Mouse (Mus musculus) embryo, embryonic 10.5 days (tissue): ENCODE measurements around the gene Pik3r6.

Experiments used
- DNase-seq: peaks from one replicate; pipeline ENCODE4 v3.0.0-alpha.2; 2015; ENCODE audit warnings: low spot score

Pik3r6 gene

GRCm38 (mm10) chr11:68536026-68536425 lies 33.2 kb downstream of the Pik3r6 start:
- no peak for DNase-seq

- peak; percentile 63 for DNase-seq
These were observed 33.6 kb downstream of the Pik3r6 start for GRCm38 (mm10) chr11:68536465-68536864.

- DNase-seq: no peak
These were observed 36.8 kb downstream of the Pik3r6 start for GRCm38 (mm10) chr11:68539621-68540020.

- DNase-seq: peak; percentile 64
These were observed 41.7 kb downstream of the Pik3r6 start for GRCm38 (mm10) chr11:68544554-68544953.

- DNase-seq: no peak
These were observed 42.4 kb downstream of the Pik3r6 start for GRCm38 (mm10) chr11:68545172-68545571.

- DNase-seq: no peak
These were observed 42.9 kb downstream of the Pik3r6 start for GRCm38 (mm10) chr11:68545682-68546222.

- no peak for DNase-seq
These were observed 44.7 kb downstream of the Pik3r6 start for GRCm38 (mm10) chr11:68547484-68547883.

- no peak for DNase-seq
These were observed 46.8 kb downstream of the Pik3r6 start for GRCm38 (mm10) chr11:68549597-68549996.

GRCm38 (mm10) chr11:68550358-68550757 lies 47.5 kb downstream of the Pik3r6 start:
- no peak for DNase-seq

GRCm38 (mm10) chr11:68553981-68554471 lies 51.2 kb downstream of the Pik3r6 start:
- DNase-seq: peak; percentile 53

- DNase-seq: no peak
These were observed 53.2 kb downstream of the Pik3r6 start, which contains the start of gene Mfsd6l for GRCm38 (mm10) chr11:68555918-68556584. TSS of gene Mfsd6l (plus strand) at chr11:68556186.

- DNase-seq: no peak
These were observed 56.7 kb downstream of the Pik3r6 start for GRCm38 (mm10) chr11:68559546-68559945.

- DNase-seq: no peak
These were observed 59.4 kb downstream of the Pik3r6 start for GRCm38 (mm10) chr11:68561957-68562950.

GRCm38 (mm10) chr11:68564356-68565031 lies 61.7 kb downstream of the Pik3r6 start:
- no peak for DNase-seq

GRCm38 (mm10) chr11:68565032-68565429 lies 62.2 kb downstream of the Pik3r6 start:
- DNase-seq: no peak

- peak; percentile 92 for DNase-seq
These were observed 63.7 kb downstream of the Pik3r6 start for GRCm38 (mm10) chr11:68566447-68567059.

- DNase-seq: no peak
These were observed 68.0 kb downstream of the Pik3r6 start for GRCm38 (mm10) chr11:68570861-68571260.

- DNase-seq: no peak
These were observed 74.3 kb downstream of the Pik3r6 start for GRCm38 (mm10) chr11:68577076-68577475.

GRCm38 (mm10) chr11:68579462-68579881 lies 76.7 kb downstream of the Pik3r6 start:
- DNase-seq: peak; percentile 51

GRCm38 (mm10) chr11:68580566-68580965 lies 77.7 kb downstream of the Pik3r6 start:
- no peak for DNase-seq

GRCm38 (mm10) chr11:68583225-68583624 lies 80.4 kb downstream of the Pik3r6 start:
- no peak for DNase-seq
